Mouse (Mus musculus) ovary, postnatal 10 days (tissue): ENCODE measurements around the gene Abca5.
A peak's percentile ranks its signal among the peaks of the same experiment; 100 is the strongest.

Source experiments
- DNase-seq: peaks from one replicate; pipeline ENCODE4 v3.0.0; 2022; ENCODE audit warnings: low spot score

The Abca5 gene

GRCm38 (mm10) chr11:110297917-110298533 lies 39.5 kb downstream of the Abca5 start:
- no peak for DNase-seq

GRCm38 (mm10) chr11:110290586-110290985 lies 46.9 kb downstream of the Abca5 start:
- DNase-seq = no peak

GRCm38 (mm10) chr11:110288423-110288822 lies 49.1 kb downstream of the Abca5 start:
- no peak for DNase-seq

GRCm38 (mm10) chr11:110287694-110288093 lies 49.8 kb downstream of the Abca5 start:
- no peak for DNase-seq

- DNase-seq = no peak
Measured at GRCm38 (mm10) chr11:110286331-110286730, 51.2 kb downstream of the Abca5 start.

GRCm38 (mm10) chr11:110284849-110285248 lies 52.7 kb downstream of the Abca5 start:
- DNase-seq = no peak

- DNase-seq = no peak
Measured at GRCm38 (mm10) chr11:110284185-110284787, 53.2 kb downstream of the Abca5 start.

- DNase-seq = no peak
Measured at GRCm38 (mm10) chr11:110274794-110275193, 62.7 kb downstream of the Abca5 start.

- no peak for DNase-seq
Measured at GRCm38 (mm10) chr11:110271745-110272144, 65.8 kb downstream of the Abca5 start.

GRCm38 (mm10) chr11:110268244-110268844 lies 69.2 kb downstream of the Abca5 start:
- peak; percentile 91 for DNase-seq

- no peak for DNase-seq
Measured at GRCm38 (mm10) chr11:110267232-110267631, 70.3 kb downstream of the Abca5 start.

GRCm38 (mm10) chr11:110266757-110267156 lies 70.8 kb downstream of the Abca5 start:
- DNase-seq = no peak

GRCm38 (mm10) chr11:110261867-110262266 lies 75.6 kb downstream of the Abca5 start:
- DNase-seq = no peak

- no peak for DNase-seq
Measured at GRCm38 (mm10) chr11:110257911-110258310, 79.6 kb downstream of the Abca5 start.

GRCm38 (mm10) chr11:110257061-110257460 lies 80.5 kb downstream of the Abca5 start:
- no peak for DNase-seq

GRCm38 (mm10) chr11:110252256-110252655 lies 85.3 kb downstream of the Abca5 start:
- DNase-seq = no peak

GRCm38 (mm10) chr11:110251534-110251933 lies 86.0 kb downstream of the Abca5 start, which contains the start of gene Abca6:
Gene Abca6, minus strand, starts transcription at chr11:110251776.
- DNase-seq = no peak

GRCm38 (mm10) chr11:110244730-110245129 lies 92.8 kb downstream of the Abca5 start:
- DNase-seq = no peak

GRCm38 (mm10) chr11:110237466-110237865 lies 100.0 kb downstream of the Abca5 start:
- no peak for DNase-seq

- no peak for DNase-seq
Measured at GRCm38 (mm10) chr11:110232975-110233374, 104.5 kb downstream of the Abca5 start.
